Mouse (Mus musculus) cerebellum, adult 11 months (tissue): Measurements from ENCODE around the gene Tcf7.
A peak's percentile ranks its signal among the peaks of the same experiment; 100 is the strongest.
"Not testable (repeated sequence)": the region's sequence is repeated elsewhere in the genome, so short reads cannot be mapped to it uniquely, and the experiment has no call there.

Experiments used
- DNase-seq: peaks from one replicate; pipeline ENCODE4 v3.0.0; 2022

Tcf7 gene

GRCm38 (mm10) chr11:52227053-52227452, 55.8 kb downstream of the Tcf7 start:
- DNase-seq = no peak

GRCm38 (mm10) chr11:52225986-52226599, 56.7 kb downstream of the Tcf7 start:
- DNase-seq = no peak

- no peak for DNase-seq
Measured at GRCm38 (mm10) chr11:52223968-52224682, 58.7 kb downstream of the Tcf7 start.

- no peak for DNase-seq
Measured at GRCm38 (mm10) chr11:52222891-52223290, 59.9 kb downstream of the Tcf7 start.

- DNase-seq = not testable (repeated sequence)
Measured at GRCm38 (mm10) chr11:52221921-52222320, 60.9 kb downstream of the Tcf7 start.

GRCm38 (mm10) chr11:52220282-52220681, 62.5 kb downstream of the Tcf7 start:
- peak; percentile 36 for DNase-seq

- no peak for DNase-seq
Measured at GRCm38 (mm10) chr11:52213887-52214286, 68.9 kb downstream of the Tcf7 start, which contains the start of gene Olfr1371. Olfr1371 (minus strand) TSS chr11:52213987.
